Mouse (Mus musculus): Measurements from ENCODE around the gene Trim9. TPM values are rescaled to one million over a fixed set of nuclear protein-coding genes. Genes with fewer than 3 reads are reported as not detected.

The Trim9 gene
- 25.6 and 27.8 TPM in 2 replicates for polyA plus RNA-seq (2016; fragmentation: Nextera tagmentation; extraction: Ambion mirVana)

DNA sequence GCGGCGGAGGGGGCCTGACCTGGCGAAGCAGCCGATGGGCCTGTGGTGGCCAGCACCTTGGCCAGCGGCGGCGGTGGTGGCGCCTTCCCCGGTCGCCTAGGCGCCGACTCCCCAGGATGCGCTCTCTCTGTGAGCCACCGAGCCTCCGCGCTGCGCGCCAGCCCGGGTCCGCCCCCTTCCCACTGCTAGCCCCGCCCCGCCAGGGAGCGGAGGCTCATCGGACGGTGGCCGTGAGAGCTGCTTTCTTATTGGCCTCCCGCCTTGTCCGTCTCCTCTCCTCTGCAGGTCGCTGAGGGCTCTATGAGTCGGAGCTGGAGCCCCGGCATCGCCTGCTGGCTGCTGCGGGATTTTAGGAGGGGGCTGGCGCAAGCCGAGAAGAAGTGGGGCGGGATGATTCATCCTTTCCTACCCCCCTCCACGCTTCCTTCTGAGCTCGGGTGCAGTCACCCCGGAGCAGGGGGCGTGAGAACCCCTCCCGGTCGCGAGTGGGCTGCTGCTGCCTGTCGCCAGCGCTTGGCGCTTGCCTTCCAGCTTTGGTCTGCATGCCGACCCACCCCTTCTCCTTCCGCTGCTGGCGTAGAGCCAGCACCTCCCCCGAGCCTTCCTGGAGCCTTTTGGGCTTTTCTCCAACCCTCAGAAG is at the start of gene Trim9:
Trim9 (minus strand) TSS at position 413 of the 640 bp plus-strand sequence.
- peak; percentile 98 for ATAC-seq (ENCODE audit: low FRiP score)
- H3K36me3 ChIP-seq, result no peaks in the 10 kb centered on the region
- under 1% methylated on average over 49 of the region's 50 CpGs for WGBS

DNA sequence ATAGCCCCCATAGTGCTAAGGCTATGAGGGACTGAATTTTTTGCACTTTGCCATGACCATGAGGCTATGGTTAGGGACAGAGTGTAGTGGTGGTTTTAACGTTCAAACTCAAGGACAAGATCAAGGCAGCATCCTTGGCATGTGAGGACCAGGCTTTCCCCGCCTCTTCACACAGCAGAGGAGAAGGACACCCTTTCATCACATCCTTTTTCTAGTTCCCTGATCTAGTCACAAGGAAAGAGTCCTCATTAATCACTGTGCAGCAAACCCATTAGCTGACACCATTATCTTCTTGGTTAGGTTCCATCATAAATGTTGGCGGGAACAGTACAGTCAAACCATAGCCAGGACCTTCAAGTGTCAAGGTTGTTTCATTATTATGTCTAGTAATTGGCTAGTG is 47.6 kb upstream of the Trim9 start:
- no peaks in the 10 kb centered on the region for H3K27me3 ChIP-seq
- H3K36me3 ChIP-seq, result no peaks in the 10 kb centered on the region
- H3K4me3 ChIP-seq, result no peak overlapping the region
- WGBS, result 87% methylated on average over 3 of the region's 3 CpGs
- ATAC-seq (ENCODE audit: low FRiP score), result no peak
- no peak overlapping the region for H3K27ac ChIP-seq
- H3K4me1 ChIP-seq, result no peaks in the 10 kb centered on the region
- H3K9me3 ChIP-seq (replicated peaks), result no peaks in the 10 kb centered on the region
- no peak overlapping the region for H3K9ac ChIP-seq
- no peak overlapping the region for H3K4me2 ChIP-seq (replicated peaks)

More for the DNA sequence above, at the start of gene Trim9:
- Histone ChIP-seq H3K4me3 (peak within 1 kb of the TSS; percentile 65), H3K9ac (peak within 1 kb of the TSS; percentile 76), H3K27me3 (peaks cover 10% of the 10 kb centered on the region), H3K4me1 (peaks cover 16% of the 10 kb centered on the region), H3K27ac (peak within 1 kb of the TSS; percentile 96), H3K9me3 (replicated peaks) (no peaks in the 10 kb centered on the region), H3K4me2 (replicated peaks) (peak within 1 kb of the TSS; percentile 88)

DNA sequence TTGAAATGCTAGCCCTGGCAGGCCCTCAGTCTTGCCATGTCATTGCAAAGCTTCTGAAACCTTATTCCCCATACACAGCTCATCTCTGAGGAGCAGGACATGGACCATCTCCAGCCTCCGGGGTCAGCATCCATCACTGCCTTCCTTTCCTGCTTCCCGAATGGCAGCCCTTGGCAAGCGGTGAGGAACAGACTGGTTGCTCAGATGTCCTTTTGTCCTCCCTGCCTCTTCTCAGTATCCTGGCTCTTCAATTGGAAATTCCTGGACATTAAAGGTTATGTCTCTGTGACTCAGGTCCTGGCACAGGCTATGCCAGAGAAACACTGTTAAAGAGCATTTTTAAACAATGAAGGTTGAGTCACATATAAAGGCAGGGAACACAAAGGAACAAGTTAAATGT is 43.8 kb upstream of the Trim9 start:
- Histone ChIP-seq H3K27me3 (no peaks in the 10 kb centered on the region), H3K4me1 (no peaks in the 10 kb centered on the region), H3K9me3 (replicated peaks) (no peaks in the 10 kb centered on the region), H3K4me3 (no peak overlapping the region), H3K36me3 (no peaks in the 10 kb centered on the region), H3K4me2 (replicated peaks) (no peak overlapping the region), H3K9ac (no peak overlapping the region), H3K27ac (no peak overlapping the region)
- ATAC-seq (ENCODE audit: low FRiP score), result no peak
- 90% methylated on average over 3 of the region's 3 CpGs for WGBS

DNA sequence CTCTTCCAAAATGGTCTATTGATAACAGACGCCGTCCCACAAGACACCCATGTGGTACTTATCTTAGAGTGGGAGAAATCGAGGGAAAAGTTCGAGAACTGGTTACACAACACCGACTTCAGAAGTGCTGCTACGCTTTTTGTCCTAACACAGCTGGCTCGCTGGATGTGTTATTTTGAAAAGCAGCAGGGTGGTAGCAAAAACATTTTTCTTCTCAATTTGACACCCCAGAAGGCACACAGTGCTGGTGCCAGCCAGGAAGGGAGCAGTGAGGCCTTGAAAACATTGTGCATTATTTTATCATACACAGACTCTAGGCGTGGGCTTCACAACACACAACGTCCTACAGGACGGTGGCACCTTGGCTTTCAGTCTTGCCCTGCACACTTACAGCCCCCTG is 27.6 kb upstream of the Trim9 start:
- no peak for ATAC-seq (ENCODE audit: low FRiP score)
- H3K4me3 ChIP-seq, result no peak overlapping the region
- H3K36me3 ChIP-seq, result no peaks in the 10 kb centered on the region
- no peak overlapping the region for H3K9ac ChIP-seq
- no peaks in the 10 kb centered on the region for H3K9me3 ChIP-seq (replicated peaks)
- H3K4me1 ChIP-seq, result no peaks in the 10 kb centered on the region
- H3K4me2 ChIP-seq (replicated peaks), result no peak overlapping the region
- H3K27me3 ChIP-seq, result no peaks in the 10 kb centered on the region
- 74% methylated on average over 10 of the region's 10 CpGs for whole genome bisulfite sequencing
- no peak overlapping the region for H3K27ac ChIP-seq

DNA sequence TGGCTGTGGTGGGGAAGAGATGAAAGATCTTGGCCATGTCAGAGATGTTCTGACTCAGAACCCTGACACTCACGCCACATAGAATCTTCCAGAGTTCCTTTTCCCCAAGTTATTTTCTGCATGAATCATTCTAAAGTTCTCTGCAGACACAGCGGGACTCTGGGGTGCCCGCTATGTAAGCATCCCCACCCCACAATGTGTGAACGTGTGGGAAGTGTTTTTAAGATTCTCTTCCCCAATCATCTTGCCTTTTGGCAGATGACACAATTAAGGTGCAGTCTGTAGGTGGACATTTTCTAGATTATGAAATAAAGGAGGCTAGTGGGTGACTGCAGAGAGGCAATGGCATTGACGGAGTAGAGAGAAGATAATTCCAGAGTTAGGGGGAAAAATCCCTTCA is 25.5 kb upstream of the Trim9 start:
- 90% methylated on average over 5 of the region's 5 CpGs for WGBS
- Histone ChIP-seq H3K4me1 (peaks cover 4% of the 10 kb centered on the region; the same call in 1 of the 2 replicates), H3K27ac (no peak overlapping the region), H3K9ac (no peak overlapping the region), H3K27me3 (no peaks in the 10 kb centered on the region), H3K36me3 (no peaks in the 10 kb centered on the region), H3K9me3 (replicated peaks) (no peaks in the 10 kb centered on the region), H3K4me2 (replicated peaks) (no peak overlapping the region), H3K4me3 (no peak overlapping the region)
- no peak for ATAC-seq (ENCODE audit: low FRiP score)

DNA sequence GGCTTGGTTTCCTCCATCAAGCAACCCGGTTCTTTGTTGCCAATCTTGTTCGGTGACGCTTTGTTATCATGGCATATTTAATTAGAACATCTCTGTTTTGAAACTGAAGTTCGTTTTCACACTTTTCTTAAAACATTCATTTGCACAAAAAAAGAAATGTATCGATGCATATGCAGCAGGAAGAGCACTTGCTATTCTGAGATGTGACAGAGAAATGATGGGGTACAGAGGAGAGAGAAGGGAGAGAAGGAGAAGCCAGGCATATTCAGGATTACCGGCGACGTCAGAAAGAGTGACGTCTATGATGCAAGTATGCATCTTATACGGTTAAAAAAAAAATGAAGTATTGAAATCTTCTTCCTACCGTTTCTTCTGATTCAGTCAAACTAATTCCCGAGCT is 21.9 kb upstream of the Trim9 start:
- H3K27ac ChIP-seq, result no peak overlapping the region

DNA sequence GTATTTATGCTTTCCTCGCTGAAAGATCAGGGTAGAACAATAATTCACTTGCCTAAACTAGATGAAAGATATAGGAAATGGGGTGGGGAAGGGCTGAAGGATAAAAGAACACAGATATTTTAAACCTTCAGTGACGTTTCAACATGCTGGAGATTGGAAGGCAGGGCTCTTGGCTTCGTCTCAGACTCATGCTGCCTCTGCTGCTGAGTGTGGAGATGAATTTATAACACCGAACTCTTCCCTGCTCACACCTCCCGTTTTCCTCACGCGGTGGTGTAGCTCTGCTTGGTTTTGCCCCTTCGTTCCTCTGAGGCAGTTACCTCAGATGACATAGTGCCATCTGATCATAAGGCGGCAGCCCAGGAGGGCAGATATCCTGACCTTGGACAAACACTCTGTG is 21.4 kb upstream of the Trim9 start:
- no peaks in the 10 kb centered on the region for H3K9me3 ChIP-seq (replicated peaks)
- H3K27ac ChIP-seq, result peak overlapping the region; percentile 62; the same call in 1 of the 2 replicates
- WGBS, result 84% methylated on average over 9 of the region's 9 CpGs
- no peak for ATAC-seq (ENCODE audit: low FRiP score)
- H3K9ac ChIP-seq, result no peak overlapping the region
- no peaks in the 10 kb centered on the region for H3K36me3 ChIP-seq
- H3K27me3 ChIP-seq, result no peaks in the 10 kb centered on the region
- H3K4me2 ChIP-seq (replicated peaks), result no peak overlapping the region
- H3K4me3 ChIP-seq, result no peak overlapping the region
- H3K4me1 ChIP-seq, result peaks cover 18% of the 10 kb centered on the region

More for the DNA sequence above, 21.9 kb upstream of the Trim9 start:
- Histone ChIP-seq H3K4me3 (no peak overlapping the region), H3K4me2 (replicated peaks) (no peak overlapping the region), H3K9ac (no peak overlapping the region), H3K36me3 (no peaks in the 10 kb centered on the region), H3K4me1 (peaks cover 18% of the 10 kb centered on the region), H3K27me3 (no peaks in the 10 kb centered on the region), H3K9me3 (replicated peaks) (no peaks in the 10 kb centered on the region)
- ATAC-seq (ENCODE audit: low FRiP score), result no peak
- 83% methylated on average over 12 of the region's 12 CpGs for WGBS

DNA sequence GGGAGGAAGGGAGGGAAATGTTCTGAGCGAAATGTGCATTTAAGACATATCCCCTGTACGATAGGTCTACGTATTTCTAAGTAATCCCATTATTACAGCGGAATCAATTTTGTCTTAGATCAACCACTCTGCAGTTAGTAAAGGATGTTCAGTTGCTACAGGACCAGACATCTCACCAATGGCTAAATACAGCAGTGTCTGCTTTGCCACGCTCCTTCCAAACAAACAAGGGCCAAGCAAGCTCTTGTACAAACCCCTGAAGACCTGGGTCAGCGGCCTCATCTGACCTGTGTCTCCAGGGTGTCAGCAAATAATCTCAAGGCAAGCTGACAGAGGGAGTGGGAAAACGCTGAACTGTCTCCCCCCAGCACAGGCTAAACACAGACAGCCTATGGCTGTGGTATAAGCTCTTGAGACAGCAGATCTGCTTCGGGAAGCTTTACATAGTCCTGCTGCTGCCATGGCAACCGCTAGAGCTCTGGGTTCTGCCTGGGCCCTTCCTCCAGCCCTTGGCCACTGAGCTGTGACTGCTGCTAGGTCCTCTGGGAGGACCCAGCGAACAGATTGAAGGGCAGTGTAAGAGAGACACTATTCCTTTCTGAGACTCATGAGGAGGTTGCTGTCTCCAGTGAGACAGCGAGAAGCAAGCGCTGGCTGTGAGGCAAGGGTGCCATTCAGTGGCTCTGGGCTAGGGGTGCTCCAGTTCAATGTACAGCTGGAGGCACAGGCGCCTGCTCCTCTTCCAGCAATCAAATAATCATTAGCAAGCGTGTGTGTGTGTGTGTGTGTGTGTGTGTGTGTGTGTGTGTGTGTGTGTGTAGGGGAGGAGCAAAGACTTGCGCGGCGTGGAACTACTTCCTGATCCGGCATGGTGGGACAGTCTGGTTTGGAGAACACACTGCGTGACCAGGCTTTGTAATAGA is 20.2 kb upstream of the Trim9 start:
- 23% methylated on average over 19 of the region's 19 CpGs for WGBS

DNA sequence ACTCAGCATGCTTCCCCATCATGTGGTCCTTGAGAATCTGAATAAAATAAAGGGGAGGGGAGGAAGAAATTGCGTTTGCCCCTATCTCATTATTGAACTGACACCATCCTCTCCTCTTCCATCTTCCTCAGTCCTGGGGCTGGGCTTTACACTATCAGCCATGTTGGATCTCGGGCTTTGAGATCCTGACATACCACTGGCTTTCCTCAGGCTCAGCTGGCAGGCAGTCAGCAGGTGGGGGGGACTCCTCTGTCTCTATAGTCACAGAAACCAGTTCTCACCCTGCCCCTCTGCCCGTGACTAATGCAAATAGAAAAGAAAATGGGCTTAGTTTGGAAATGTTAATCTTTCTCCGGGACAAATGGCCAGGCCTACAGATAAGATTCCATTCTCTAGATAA is 15.6 kb upstream of the Trim9 start:
- no peaks in the 10 kb centered on the region for H3K9me3 ChIP-seq (replicated peaks)
- no peak overlapping the region for H3K9ac ChIP-seq
- no peak for ATAC-seq (ENCODE audit: low FRiP score)
- peaks cover 36% of the 10 kb centered on the region for H3K4me1 ChIP-seq
- no peaks in the 10 kb centered on the region for H3K36me3 ChIP-seq
- H3K27me3 ChIP-seq, result 0 out of 2 replicates have a peak, but pooled peaks cover 3% of the 10 kb centered on the region
- 21% methylated on average over 4 of the region's 4 CpGs for WGBS
- no peak overlapping the region for H3K4me2 ChIP-seq (replicated peaks)
- H3K27ac ChIP-seq, result no peak overlapping the region
- H3K4me3 ChIP-seq, result no peak overlapping the region

More for the DNA sequence above, 20.2 kb upstream of the Trim9 start:
- Histone ChIP-seq H3K27me3 (no peaks in the 10 kb centered on the region), H3K4me2 (replicated peaks) (peak overlapping the region; percentile 45), H3K36me3 (no peaks in the 10 kb centered on the region), H3K9me3 (replicated peaks) (no peaks in the 10 kb centered on the region), H3K4me3 (peak overlapping the region; percentile 17), H3K27ac (peak overlapping the region; percentile 91), H3K9ac (peak overlapping the region; percentile 55), H3K4me1 (peaks cover 27% of the 10 kb centered on the region)
- peak; percentile 98 for ATAC-seq (ENCODE audit: low FRiP score)

DNA sequence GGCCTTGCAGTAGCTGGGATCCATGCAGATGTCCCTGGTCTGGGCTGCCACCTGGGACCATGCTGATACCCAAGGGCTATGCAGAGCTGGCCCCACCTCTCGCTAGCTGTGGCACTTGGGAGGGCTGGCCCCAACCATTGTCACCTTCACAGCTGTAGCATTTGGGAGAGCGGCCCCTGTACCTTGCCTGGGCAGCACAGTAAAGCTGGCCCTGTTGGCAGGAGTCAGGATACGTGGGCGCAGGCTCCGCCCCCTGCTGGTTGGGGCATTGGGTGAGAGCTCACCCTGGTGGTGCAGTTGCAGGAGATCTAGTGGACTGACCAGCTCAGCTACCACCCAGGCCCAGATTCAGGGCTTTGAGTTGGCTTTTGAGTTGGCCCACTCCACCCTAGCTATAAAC is 12.9 kb upstream of the Trim9 start:
- no peak overlapping the region for H3K4me3 ChIP-seq
- H3K36me3 ChIP-seq, result no peaks in the 10 kb centered on the region
- ATAC-seq (ENCODE audit: low FRiP score), result no peak
- H3K27me3 ChIP-seq, result 0 out of 2 replicates have a peak, but pooled peaks cover 6% of the 10 kb centered on the region
- peaks cover 21% of the 10 kb centered on the region for H3K4me1 ChIP-seq
- no peak overlapping the region for H3K4me2 ChIP-seq (replicated peaks)
- no peak overlapping the region for H3K9ac ChIP-seq
- 87% methylated on average over 5 of the region's 5 CpGs for WGBS
- no peaks in the 10 kb centered on the region for H3K9me3 ChIP-seq (replicated peaks)
- H3K27ac ChIP-seq, result no peak overlapping the region

DNA sequence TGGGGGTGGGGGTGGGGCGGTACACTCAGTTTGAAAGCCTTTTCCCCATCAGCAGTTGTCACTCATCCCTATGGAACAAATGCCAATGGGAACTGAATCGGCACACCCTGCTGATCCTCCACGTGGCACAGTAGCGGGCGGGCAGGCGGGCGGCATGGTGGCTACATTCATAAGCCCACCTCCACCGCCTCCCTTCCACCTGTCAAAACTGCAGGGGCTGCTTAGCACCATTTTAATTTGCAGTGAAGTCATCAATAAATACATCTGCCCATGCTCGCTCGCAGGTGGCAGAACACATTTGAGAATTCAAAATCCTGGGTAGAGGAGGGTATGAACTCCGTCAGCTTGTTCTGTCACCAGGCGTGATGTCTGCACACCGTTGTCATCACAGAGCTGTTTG is 12.0 kb upstream of the Trim9 start:
- H3K9me3 ChIP-seq (replicated peaks), result no peaks in the 10 kb centered on the region
- no peak overlapping the region for H3K9ac ChIP-seq
- H3K4me3 ChIP-seq, result no peak overlapping the region
- H3K27ac ChIP-seq, result no peak overlapping the region
- 0 out of 2 replicates have a peak, but pooled peaks cover 6% of the 10 kb centered on the region for H3K27me3 ChIP-seq
- peaks cover 24% of the 10 kb centered on the region for H3K4me1 ChIP-seq
- 61% methylated on average over 13 of the region's 13 CpGs for WGBS
- H3K36me3 ChIP-seq, result no peaks in the 10 kb centered on the region
- no peak for ATAC-seq (ENCODE audit: low FRiP score)
- H3K4me2 ChIP-seq (replicated peaks), result no peak overlapping the region

DNA sequence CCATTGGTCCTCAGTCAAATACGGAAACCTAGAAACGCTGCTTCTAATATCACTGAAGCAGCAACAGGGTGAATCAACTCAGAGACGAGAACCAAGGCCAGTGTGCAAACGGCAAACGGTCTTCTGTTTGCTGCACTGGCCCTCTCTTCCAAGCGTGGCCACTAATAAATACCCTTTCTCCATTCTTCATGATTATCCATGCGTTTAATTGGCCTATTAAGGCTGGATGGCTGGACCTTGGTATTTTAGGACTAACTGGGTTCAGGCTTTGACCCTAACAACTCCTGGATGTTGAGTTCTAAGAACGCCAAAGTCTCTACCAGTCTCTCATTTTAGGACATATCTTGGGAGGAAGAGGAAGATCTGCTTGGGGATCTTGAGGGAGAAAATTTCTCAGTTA is 7.5 kb upstream of the Trim9 start:
- WGBS, result 48% methylated on average over 8 of the region's 8 CpGs
- Histone ChIP-seq H3K4me3 (no peak overlapping the region), H3K9ac (no peak overlapping the region), H3K4me1 (peaks cover 14% of the 10 kb centered on the region), H3K27me3 (0 out of 2 replicates have a peak, but pooled peaks cover 3% of the 10 kb centered on the region), H3K4me2 (replicated peaks) (no peak overlapping the region), H3K36me3 (no peaks in the 10 kb centered on the region), H3K27ac (no peak overlapping the region), H3K9me3 (replicated peaks) (no peaks in the 10 kb centered on the region)
- no peak for ATAC-seq (ENCODE audit: low FRiP score)
